Mouse (Mus musculus) 3T3-L1 (cell line): ENCODE data around the gene Gm47429.
A peak's percentile ranks its signal among the peaks of the same experiment; 100 is the strongest.
"Not testable (repeated sequence)": the region's sequence is repeated elsewhere in the genome, so short reads cannot be mapped to it uniquely, and the experiment has no call there.

Source experiments
- DNase-seq: peaks from one replicate; pipeline ENCODE4 v3.0.0-alpha.2; 2015; ENCODE audit warnings: low read depth, low spot score

Gm47429 gene

GRCm38 (mm10) chr13:50443812-50444211, at the start of gene Gm47429:
Gm47429 (minus strand) TSS chr13:50443912.
- DNase-seq = no peak

GRCm38 (mm10) chr13:50488510-50488909, 44.8 kb upstream of the Gm47429 start:
- DNase-seq = not testable (repeated sequence)

GRCm38 (mm10) chr13:50467007-50467406, 23.3 kb upstream of the Gm47429 start, which contains the start of gene Nutm2:
Nutm2 (plus strand) TSS chr13:50467307.
- no peak for DNase-seq

GRCm38 (mm10) chr13:50464621-50465562, 21.2 kb upstream of the Gm47429 start:
- DNase-seq = no peak

GRCm38 (mm10) chr13:50460433-50460832, 16.7 kb upstream of the Gm47429 start:
- not testable (repeated sequence) for DNase-seq

GRCm38 (mm10) chr13:50453426-50453825, 9.7 kb upstream of the Gm47429 start:
- no peak for DNase-seq

GRCm38 (mm10) chr13:50452266-50452665, 8.6 kb upstream of the Gm47429 start:
- DNase-seq = not testable (repeated sequence)

- DNase-seq = no peak
Measured at GRCm38 (mm10) chr13:50445261-50445660, 1.5 kb upstream of the Gm47429 start.

- DNase-seq = no peak
Measured at GRCm38 (mm10) chr13:50426686-50427085, 17.0 kb downstream of the Gm47429 start.

- no peak for DNase-seq
Measured at GRCm38 (mm10) chr13:50424517-50424916, 19.2 kb downstream of the Gm47429 start.

GRCm38 (mm10) chr13:50423625-50424209, 20.0 kb downstream of the Gm47429 start:
- DNase-seq = no peak

GRCm38 (mm10) chr13:50418421-50418820, 25.3 kb downstream of the Gm47429 start:
- DNase-seq = peak; percentile 42

GRCm38 (mm10) chr13:50417389-50418183, 26.1 kb downstream of the Gm47429 start, which contains the start of gene Fbxw17:
Fbxw17 (plus strand) TSS chr13:50417864.
- peak; percentile 87 for DNase-seq
